Mouse (Mus musculus): ENCODE measurements around the gene Gm11564. TPM values are rescaled to one million over a fixed set of nuclear protein-coding genes. Genes with fewer than 3 reads are reported as not detected.
"Not testable (repeated sequence)": the region's sequence is repeated elsewhere in the genome, so short reads cannot be mapped to it uniquely, and the experiment has no call there.

The Gm11564 gene
- total RNA-seq, 2 experiments from 2014 or later: not detected

GRCm38 (mm10) chr11:99780604-99781003 is 34.9 kb downstream of the Gm11564 start, which contains the start of gene Krtap4-8:
Gene Krtap4-8, minus strand, starts transcription at chr11:99780704.
- Histone ChIP-seq H3K27ac (no peak within 1 kb of the TSS), H3K4me3 (no peak within 1 kb of the TSS)
- no peak for DNase-seq (ENCODE audit: extremely low spot score in 1 of 2, low spot score in 2 of 2)
- intact Hi-C loops (cut with DNase I): no loop called here
- no peak for TF ChIP-seq CTCF (IDR thresholded peaks at IDR 0.05)

GRCm38 (mm10) chr11:99778401-99778800 is 37.1 kb downstream of the Gm11564 start:
- TF ChIP-seq CTCF (IDR thresholded peaks at IDR 0.05): no peak
- no peak for DNase-seq (ENCODE audit: extremely low spot score in 1 of 2, low spot score in 2 of 2)

GRCm38 (mm10) chr11:99772813-99773212 is 42.7 kb downstream of the Gm11564 start, which contains the start of gene Gm11595:
Gene Gm11595, minus strand, starts transcription at chr11:99772913.
- H3K4me3 ChIP-seq; H3K27ac ChIP-seq; DNase-seq (ENCODE audit: extremely low spot score in 1 of 2, low spot score in 2 of 2); intact Hi-C loops (cut with DNase I): not testable (repeated sequence)

More at GRCm38 (mm10) chr11:99778401-99778800, 37.1 kb downstream of the Gm11564 start:
- Histone ChIP-seq H3K4me3 (no peak overlapping the region), H3K27ac (no peak overlapping the region)
- intact Hi-C loops (cut with DNase I): no loop called here

GRCm38 (mm10) chr11:99768410-99768809 is 47.1 kb downstream of the Gm11564 start:
- no peak for TF ChIP-seq CTCF (IDR thresholded peaks at IDR 0.05)
- intact Hi-C loops (cut with DNase I): no loop called here
- DNase-seq (ENCODE audit: extremely low spot score in 1 of 2, low spot score in 2 of 2): no peak
- Histone ChIP-seq H3K27ac (no peak overlapping the region), H3K4me3 (no peak overlapping the region)

Other genes starting within 250 kb of the Gm11564 start
- not detected for gene Krtap3-1, start 249.0 kb downstream of the Gm11564 start, total RNA-seq (2021)
- gene Krtap1-5, start 234.7 kb downstream of the Gm11564 start, total RNA-seq (2021): not detected
- gene Krtap1-4, start 232.0 kb downstream of the Gm11564 start, total RNA-seq (2021): not detected
- not detected for gene Krtap1-3, start 224.3 kb downstream of the Gm11564 start, total RNA-seq (2021)
- not detected for gene Krtap9-3, start 217.6 kb downstream of the Gm11564 start, total RNA-seq (2021)
- not detected for gene Gm11938, start 212.4 kb downstream of the Gm11564 start, total RNA-seq (2021)
- not detected for gene Gm11937, start 205.5 kb downstream of the Gm11564 start, total RNA-seq (2021)
- not detected for gene Krtap2-4, start 200.8 kb downstream of the Gm11564 start, total RNA-seq (2021)
- not detected for gene Gm11562, start 195.2 kb downstream of the Gm11564 start, total RNA-seq (2021)
- gene Krtap4-1, start 187.4 kb downstream of the Gm11564 start, total RNA-seq (2021): not detected
- gene Krtap4-2, start 180.6 kb downstream of the Gm11564 start, total RNA-seq (2021): not detected
- not detected for gene Krtap4-7, start 171.6 kb downstream of the Gm11564 start, total RNA-seq (2021)
- gene Gm11555, start 165.4 kb downstream of the Gm11564 start, total RNA-seq (2021): not detected
- not detected for gene Gm11563, start 156.7 kb downstream of the Gm11564 start, total RNA-seq (2021)
- not detected for gene Krtap4-6, start 149.7 kb downstream of the Gm11564 start, total RNA-seq (2021)
- gene Gm14190, start 124.9 kb downstream of the Gm11564 start, total RNA-seq (2021): not detected
- gene Gm14180, start 81.4 kb downstream of the Gm11564 start, total RNA-seq (2021): not detected
- not detected for gene Gm11595, start 42.8 kb downstream of the Gm11564 start, total RNA-seq (2021)
- not detected for gene Krtap4-8, start 35.0 kb downstream of the Gm11564 start, total RNA-seq (2021)
- gene Krtap4-9, start 30.5 kb downstream of the Gm11564 start, total RNA-seq (2021): not detected
- not detected for gene Gm11596, start 22.2 kb downstream of the Gm11564 start, total RNA-seq (2021)
- not detected for gene Gm11569, start 16.7 kb downstream of the Gm11564 start, total RNA-seq (2021)
- not detected for gene Gm11554, start 11.2 kb downstream of the Gm11564 start, total RNA-seq (2021)
- not detected for gene Krtap4-13, start 5.8 kb downstream of the Gm11564 start, total RNA-seq (2021)
- gene 2300003K06Rik, start 22.4 kb upstream of the Gm11564 start, total RNA-seq (2021): not detected
- gene Krtap4-16, start 35.9 kb upstream of the Gm11564 start, total RNA-seq (2021): not detected
- not detected for gene Gm11568, start 42.3 kb upstream of the Gm11564 start, total RNA-seq (2021)
- gene Gm11559, start 48.8 kb upstream of the Gm11564 start, total RNA-seq (2021): not detected
- gene Krtap9-1, start 57.7 kb upstream of the Gm11564 start, total RNA-seq (2021): not detected
- not detected for gene Gm11567, start 63.5 kb upstream of the Gm11564 start, total RNA-seq (2021)
- not detected for gene Krtap31-1, start 92.3 kb upstream of the Gm11564 start, total RNA-seq (2021)
- not detected for gene Gm11565, start 99.1 kb upstream of the Gm11564 start, total RNA-seq (2021)
- not detected for gene Krtap31-2, start 120.6 kb upstream of the Gm11564 start, total RNA-seq (2021)
- not detected for gene Krtap9-5, start 132.8 kb upstream of the Gm11564 start, total RNA-seq (2021)
- not detected for gene Krtap29-1, start 163.4 kb upstream of the Gm11564 start, total RNA-seq (2021)
- gene Krtap16-1, start 170.9 kb upstream of the Gm11564 start, total RNA-seq (2021): not detected
- gene Krtap17-1, start 178.3 kb upstream of the Gm11564 start, total RNA-seq (2021): not detected
- gene Krt33a, start 200.5 kb upstream of the Gm11564 start, total RNA-seq (2021): not detected
- gene Krt33b, start 214.2 kb upstream of the Gm11564 start, total RNA-seq (2021): not detected
- gene Krt34, start 225.9 kb upstream of the Gm11564 start, total RNA-seq (2021): not detected
- not detected for gene Krt31, start 234.9 kb upstream of the Gm11564 start, total RNA-seq (2021)

Data from left cerebral cortex, adult 2 months (tissue).